Mouse (Mus musculus) limb, embryonic 11.5 days (tissue): ENCODE results near the gene Hsh2d. TPM values are rescaled to one million over a fixed set of nuclear protein-coding genes. Genes with fewer than 3 reads are reported as not detected.

Experiments
- ATAC-seq: fragments of 200-750 bp; cut with Nextera tagmentation; 2 replicates; pipeline ENCODE4 v1.8.0; 2017; ENCODE audit warnings: low read depth; ENCODE audit not compliant: insufficient number of reproducible peaks, low FRiP score, low TSS enrichment
- DNase-seq: peaks from one replicate; pipeline ENCODE4 v3.0.0-alpha.2; 2015; ENCODE audit warnings: low spot score
- H3K27ac ChIP-seq: fragments of 300-500 bp; sonication (generic); replicated peaks from 2 replicates; pipeline ENCODE4 v1.5.1; 2014; ENCODE audit warnings: low read depth, mild to moderate bottlenecking, low read length
- H3K27me3 ChIP-seq: fragments of 300-500 bp; sonication (generic); 2 replicates; pipeline ENCODE4 v1.6.1; 2014; ENCODE audit warnings: mild to moderate bottlenecking, low read length, mixed read lengths; ENCODE audit not compliant: control insufficient read depth, insufficient read depth
- H3K36me3 ChIP-seq: fragments of 300-500 bp; sonication (generic); 2 replicates; pipeline ENCODE4 v1.6.1; 2014; ENCODE audit warnings: mild to moderate bottlenecking, low read length, moderate library complexity, mixed read lengths; ENCODE audit not compliant: control insufficient read depth, insufficient read depth
- H3K4me1 ChIP-seq: fragments of 300-500 bp; sonication (generic); 2 replicates; pipeline ENCODE4 v1.6.1; 2014; ENCODE audit warnings: low read length, mixed read lengths; ENCODE audit not compliant: control insufficient read depth, insufficient read depth
- H3K4me2 ChIP-seq: fragments of 300-500 bp; sonication (generic); 2 replicates; pipeline ENCODE4 v1.6.1; 2014; ENCODE audit warnings: low read depth, mild to moderate bottlenecking, moderate library complexity; ENCODE audit not compliant: severe bottlenecking
- H3K4me3 ChIP-seq: fragments of 300-500 bp; sonication (generic); 2 replicates; pipeline ENCODE4 v1.5.1; 2014; ENCODE audit warnings: low read depth, low read length
- H3K9ac ChIP-seq: fragments of 300-500 bp; sonication (generic); 2 replicates; pipeline ENCODE4 v1.6.1; 2014; ENCODE audit warnings: mild to moderate bottlenecking, low read length
- H3K9me3 ChIP-seq: fragments of 300-500 bp; sonication (generic); 2 replicates; pipeline ENCODE4 v1.6.1; 2016; ENCODE audit warnings: low read length; ENCODE audit not compliant: control insufficient read depth
- WGBS: fragments of 180-500 bp; shearing (Covaris S2); extraction: QIAGEN DNeasy Blood & Tissue Kit; methylation state at CpG from one replicate; pipeline ENCODE4 v1.1.7; 2014; 5-methylcytosine and 5-hydroxymethylcytosine counted together
- polyA plus RNA-seq: library from polyadenylated mRNA; unstranded; fragments of >200 nt; fragmentation: Nextera tagmentation; extraction: Ambion mirVana; gene quantifications from 2 replicates; pipeline ENCODE4 v1.2.1, GENCODE M21; 2014

Hsh2d gene
- polyA plus RNA-seq: 0.20 TPM in 1 of 2 replicates, not detected in the other

DNA sequence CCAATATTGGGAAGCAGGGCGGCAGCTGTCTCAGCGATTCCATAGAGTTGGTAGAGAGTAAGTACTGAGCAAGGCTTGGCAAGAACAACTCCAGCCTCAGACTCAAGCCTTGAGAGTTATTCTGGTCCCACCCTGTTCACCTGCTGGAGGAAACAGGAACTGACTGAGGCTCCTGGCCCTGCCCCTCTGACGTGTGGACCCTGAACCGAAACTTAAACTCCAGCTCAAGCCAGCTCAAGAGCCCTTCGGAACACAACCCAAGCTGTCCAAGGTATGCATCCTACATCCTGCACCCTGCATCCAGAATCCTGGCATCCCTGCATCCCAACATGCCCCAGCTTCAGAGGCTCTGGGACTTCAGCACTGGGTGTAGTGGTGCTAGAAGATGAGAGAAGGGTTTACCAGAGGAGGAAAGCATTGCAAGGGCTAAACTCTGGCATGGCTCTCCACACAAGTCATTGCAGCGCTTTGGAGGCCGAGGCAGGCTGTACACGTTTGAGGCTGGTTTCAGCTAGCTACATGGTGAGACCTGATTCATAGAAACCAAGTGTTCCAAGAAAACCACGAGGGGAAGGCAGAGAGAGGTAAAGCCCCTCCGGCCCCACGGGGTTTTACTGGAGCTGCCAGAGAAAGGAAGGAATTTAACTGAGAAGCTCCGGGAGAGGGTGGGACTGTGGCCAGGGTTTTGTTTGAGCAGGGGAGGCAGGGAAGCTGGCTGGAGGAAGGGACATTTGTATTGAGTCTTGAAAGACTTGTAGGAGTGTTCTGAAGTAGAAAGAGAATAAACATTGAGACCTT is at the start of gene Hsh2d:
TSS of gene Hsh2d (plus strand) at position 222 of the 798 bp plus-strand sequence.
- Histone ChIP-seq H3K27ac (no peak within 1 kb of the TSS), H3K9ac (no peak within 1 kb of the TSS), H3K4me1 (no peaks in the 10 kb centered on the region), H3K27me3 (no peaks in the 10 kb centered on the region), H3K9me3 (no peaks in the 10 kb centered on the region), H3K4me2 (no peak within 1 kb of the TSS), H3K4me3 (no peak within 1 kb of the TSS), H3K36me3 (no peaks in the 10 kb centered on the region)
- ATAC-seq (no peak), DNase-seq (no peak)
- WGBS: 79% methylated on average over 12 of the region's 12 CpGs

DNA sequence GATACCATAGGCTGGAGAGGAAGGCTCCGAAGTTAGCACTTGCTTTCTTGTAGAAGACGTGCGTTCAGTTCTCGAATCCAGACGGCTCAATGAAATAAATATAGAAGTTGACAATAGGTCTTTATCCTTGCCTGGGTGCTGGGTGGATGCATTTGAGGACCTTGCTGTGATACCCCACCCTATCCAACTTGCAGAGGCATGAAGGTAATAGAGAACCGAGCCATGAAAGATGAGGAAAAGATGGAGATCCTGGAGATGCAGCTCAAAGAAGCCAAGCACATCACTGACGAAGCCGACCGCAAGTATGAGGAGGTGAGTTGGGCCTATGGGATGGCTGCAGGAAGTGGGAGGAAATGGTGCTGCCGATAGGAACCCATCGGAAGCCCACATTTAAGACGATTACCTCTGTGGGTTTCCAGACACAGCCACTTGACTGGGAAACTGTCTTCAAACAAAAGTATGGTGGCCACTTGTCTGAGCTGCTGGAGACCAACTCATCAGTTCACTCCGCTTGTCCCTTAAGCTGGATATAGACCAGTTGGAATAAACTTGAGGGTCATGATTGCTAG is 46.1 kb upstream of the Hsh2d start:
- Histone ChIP-seq H3K4me3 (no peak overlapping the region), H3K36me3 (peaks cover 39% of the 10 kb centered on the region), H3K27me3 (no peaks in the 10 kb centered on the region), H3K9ac (no peak overlapping the region), H3K9me3 (no peaks in the 10 kb centered on the region), H3K4me2 (no peak overlapping the region), H3K27ac (no peak overlapping the region), H3K4me1 (no peaks in the 10 kb centered on the region)
- 95% methylated on average over 13 of the region's 13 CpGs for WGBS
- DNase-seq: no peak
- ATAC-seq: no peak

- Histone ChIP-seq H3K27ac (no peak overlapping the region), H3K36me3 (peaks cover 36% of the 10 kb centered on the region), H3K9ac (no peak overlapping the region), H3K4me1 (no peaks in the 10 kb centered on the region), H3K4me3 (no peak overlapping the region), H3K4me2 (no peak overlapping the region), H3K9me3 (no peaks in the 10 kb centered on the region), H3K27me3 (no peaks in the 10 kb centered on the region)
- ATAC-seq: no peak
- WGBS: 83% methylated on average over 5 of the region's 5 CpGs
- no peak for DNase-seq
Observed at GRCm38 (mm10) chr8:72144345-72144975, 45.0 kb upstream of the Hsh2d start.

- Histone ChIP-seq H3K4me2 (no peak overlapping the region), H3K27me3 (no peaks in the 10 kb centered on the region), H3K4me3 (no peak overlapping the region), H3K36me3 (peaks cover 35% of the 10 kb centered on the region), H3K27ac (no peak overlapping the region), H3K9ac (no peak overlapping the region), H3K4me1 (no peaks in the 10 kb centered on the region), H3K9me3 (no peaks in the 10 kb centered on the region)
- 85% methylated on average over 3 of the region's 3 CpGs for WGBS
- no peak for ATAC-seq
- no peak for DNase-seq
Observed at GRCm38 (mm10) chr8:72145511-72145910, 43.9 kb upstream of the Hsh2d start.

- Histone ChIP-seq H3K9ac (no peak overlapping the region), H3K4me2 (no peak overlapping the region), H3K4me3 (no peak overlapping the region), H3K4me1 (no peaks in the 10 kb centered on the region), H3K27ac (no peak overlapping the region), H3K9me3 (no peaks in the 10 kb centered on the region), H3K27me3 (no peaks in the 10 kb centered on the region), H3K36me3 (peaks cover 37% of the 10 kb centered on the region)
- DNase-seq (no peak), ATAC-seq (no peak)
- 100% methylated on average over 1 of the region's 1 CpGs for WGBS
Observed at GRCm38 (mm10) chr8:72146056-72146455, 43.4 kb upstream of the Hsh2d start.

GRCm38 (mm10) chr8:72146556-72146955 is 42.9 kb upstream of the Hsh2d start:
- Histone ChIP-seq H3K27ac (no peak overlapping the region), H3K4me1 (no peaks in the 10 kb centered on the region), H3K9ac (no peak overlapping the region), H3K4me2 (no peak overlapping the region), H3K36me3 (peaks cover 39% of the 10 kb centered on the region), H3K4me3 (no peak overlapping the region), H3K27me3 (no peaks in the 10 kb centered on the region), H3K9me3 (no peaks in the 10 kb centered on the region)
- 92% methylated on average over 3 of the region's 3 CpGs for WGBS
- ATAC-seq: no peak
- no peak for DNase-seq

DNA sequence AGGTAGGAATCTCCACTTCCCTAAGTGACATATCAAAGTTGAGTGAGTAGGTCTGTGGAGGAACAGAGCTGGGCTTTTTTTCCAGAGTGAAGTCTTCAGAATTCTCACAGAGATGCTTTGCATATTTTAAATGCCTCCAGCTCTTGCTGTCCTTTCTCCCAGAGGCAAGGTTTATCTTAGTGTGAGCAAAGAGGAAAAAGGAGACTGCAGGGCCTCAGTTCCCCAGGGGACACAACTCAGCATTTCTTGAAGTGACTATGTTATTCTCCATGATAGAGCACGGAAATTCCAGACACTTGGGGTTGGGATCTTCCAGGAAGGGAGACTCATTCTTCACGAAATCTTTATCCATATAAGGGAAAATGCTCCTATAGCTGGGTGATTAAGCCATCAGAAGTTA is 42.2 kb upstream of the Hsh2d start:
- DNase-seq (no peak), ATAC-seq (no peak)
- 90% methylated on average over 2 of the region's 2 CpGs for WGBS
- H3K27me3 ChIP-seq: no peaks in the 10 kb centered on the region
- no peak overlapping the region for H3K4me3 ChIP-seq
- no peak overlapping the region for H3K9ac ChIP-seq
- no peaks in the 10 kb centered on the region for H3K4me1 ChIP-seq
- H3K36me3 ChIP-seq: peaks cover 37% of the 10 kb centered on the region
- no peak overlapping the region for H3K27ac ChIP-seq
- no peak overlapping the region for H3K4me2 ChIP-seq
- no peaks in the 10 kb centered on the region for H3K9me3 ChIP-seq

DNA sequence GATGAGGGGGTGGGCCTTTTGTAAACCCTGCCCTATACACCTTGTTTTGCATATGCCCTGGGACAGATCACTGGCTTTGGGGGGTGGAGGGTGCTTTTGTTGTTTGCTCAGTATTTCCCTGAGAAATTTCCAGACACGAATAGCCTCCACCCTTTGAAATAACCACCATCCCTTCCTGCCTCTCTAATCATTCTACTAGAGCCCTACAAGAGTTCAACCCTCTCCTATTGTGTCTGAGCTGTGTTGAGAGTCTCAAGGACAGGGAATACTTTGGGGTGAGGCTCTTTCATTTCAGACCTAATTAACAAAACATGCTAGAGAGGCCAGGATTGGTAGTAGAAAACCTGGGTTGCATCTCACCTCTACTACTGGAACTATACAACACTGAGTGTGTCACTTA is 40.4 kb upstream of the Hsh2d start:
- H3K36me3 ChIP-seq: peaks cover 34% of the 10 kb centered on the region
- no peak overlapping the region for H3K9ac ChIP-seq
- no peak overlapping the region for H3K4me3 ChIP-seq
- 96% methylated on average over 1 of the region's 1 CpGs for WGBS
- no peaks in the 10 kb centered on the region for H3K4me1 ChIP-seq
- no peaks in the 10 kb centered on the region for H3K9me3 ChIP-seq
- H3K27me3 ChIP-seq: no peaks in the 10 kb centered on the region
- H3K27ac ChIP-seq: no peak overlapping the region
- no peak for ATAC-seq
- no peak overlapping the region for H3K4me2 ChIP-seq
- DNase-seq: no peak
